Mouse (Mus musculus) neutrophil, adult 83 days (primary cell): ENCODE results near the gene Olfr1000. TPM values are rescaled to one million over a fixed set of nuclear protein-coding genes. Genes with fewer than 3 reads are reported as not detected.

Source experiments
- total RNA-seq, 2 experiments: library from RNA; stranded (reverse); gene quantifications; one replicate each; pipeline ENCODE4 v1.2.4; 2023

The Olfr1000 gene
- not detected for total RNA-seq

GRCm38 (mm10) chr2:85611803-85612202, at the start of gene Olfr1000:
TSS of gene Olfr1000 (minus strand) at chr2:85611903.

GRCm38 (mm10) chr2:85650604-85651003, 38.9 kb upstream of the Olfr1000 start, which contains the start of gene Olfr1002:
TSS of gene Olfr1002 (minus strand) at chr2:85650704.

GRCm38 (mm10) chr2:85588648-85589047, 23.1 kb downstream of the Olfr1000 start, which contains the start of gene Olfr998:
TSS of gene Olfr998 (plus strand) at chr2:85588948.

GRCm38 (mm10) chr2:85578915-85579314, 32.8 kb downstream of the Olfr1000 start, which contains the start of gene Olfr996:
TSS of gene Olfr996 (plus strand) at chr2:85579215.

Other genes with a start within 250 kb of the Olfr1000 start
- not detected for gene Olfr988, start 248.7 kb downstream of the Olfr1000 start, total RNA-seq
- gene Olfr992, start 202.4 kb downstream of the Olfr1000 start, total RNA-seq: not detected
- gene Olfr993, start 197.0 kb downstream of the Olfr1000 start, total RNA-seq: not detected
- not detected for gene Olfr994, start 175.5 kb downstream of the Olfr1000 start, total RNA-seq
- not detected for gene Olfr995, start 168.3 kb downstream of the Olfr1000 start, total RNA-seq
- gene 4833423E24Rik, start 92.9 kb downstream of the Olfr1000 start, total RNA-seq: not detected
- gene Olfr996, start 32.7 kb downstream of the Olfr1000 start, total RNA-seq: not detected
- gene Olfr998, start 23.0 kb downstream of the Olfr1000 start, total RNA-seq: not detected
- not detected for gene Olfr1002, start 38.8 kb upstream of the Olfr1000 start, total RNA-seq
- not detected for gene Olfr154, start 52.6 kb upstream of the Olfr1000 start, total RNA-seq
- not detected for gene Olfr1006, start 66.9 kb upstream of the Olfr1000 start, total RNA-seq
- gene Olfr1008, start 77.5 kb upstream of the Olfr1000 start, total RNA-seq: not detected
- gene Olfr1009, start 103.5 kb upstream of the Olfr1000 start, total RNA-seq: not detected
- gene Olfr1012, start 150.9 kb upstream of the Olfr1000 start, total RNA-seq: not detected
- gene Olfr1013, start 155.2 kb upstream of the Olfr1000 start, total RNA-seq: not detected
- gene Olfr1014, start 160.8 kb upstream of the Olfr1000 start, total RNA-seq: not detected
- gene Olfr1015, start 170.1 kb upstream of the Olfr1000 start, total RNA-seq: not detected
- not detected for gene Olfr1016, start 190.6 kb upstream of the Olfr1000 start, total RNA-seq
- gene Olfr1018, start 206.6 kb upstream of the Olfr1000 start, total RNA-seq: not detected
- not detected for gene Olfr1019, start 233.6 kb upstream of the Olfr1000 start, total RNA-seq
- gene Olfr1020, start 235.1 kb upstream of the Olfr1000 start, total RNA-seq: not detected